Mouse (Mus musculus): ENCODE measurements around the gene Nav1.

Gene Nav1

DNA sequence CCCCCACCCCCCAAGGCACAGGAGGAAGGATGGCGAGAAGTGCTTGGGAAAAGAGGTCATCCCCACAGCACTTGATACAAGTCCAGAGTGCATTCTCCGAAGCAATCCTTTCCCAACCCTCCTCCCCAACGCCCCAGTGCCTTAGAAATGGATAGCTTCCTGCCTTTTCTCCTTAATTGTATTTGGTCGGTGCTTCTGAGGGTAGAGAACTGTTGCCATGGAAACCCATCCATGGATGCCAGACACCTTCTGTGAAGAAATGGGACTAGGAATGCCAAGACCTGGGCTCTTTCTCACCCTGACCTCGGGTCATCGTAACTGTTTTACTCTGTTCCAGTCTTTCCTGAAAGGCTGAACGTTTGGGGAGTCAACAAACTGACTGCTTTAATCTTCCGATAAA, 26.1 kb downstream of the Nav1 start:
- DNase-seq: no peak

DNA sequence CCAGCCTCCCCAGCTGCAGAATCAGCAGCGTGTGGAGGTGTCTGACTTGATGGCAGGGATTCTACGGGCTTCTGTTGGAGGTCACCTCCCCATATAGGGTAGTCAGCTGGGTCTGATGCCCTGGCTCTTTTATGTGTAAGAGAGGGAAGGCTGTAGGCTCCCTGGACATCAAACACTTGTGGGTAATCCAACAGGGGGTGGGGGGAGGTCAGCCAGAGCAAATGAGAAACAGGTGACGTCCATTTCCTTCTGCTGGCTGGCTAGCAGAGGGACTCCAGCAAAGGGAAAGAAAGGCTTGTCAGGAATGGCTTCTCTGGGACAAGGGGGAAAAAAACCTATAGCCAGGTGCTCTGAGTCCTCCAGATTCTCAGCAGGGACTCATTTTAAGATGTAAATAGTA, 28.0 kb downstream of the Nav1 start:
- DNase-seq: no peak

DNA sequence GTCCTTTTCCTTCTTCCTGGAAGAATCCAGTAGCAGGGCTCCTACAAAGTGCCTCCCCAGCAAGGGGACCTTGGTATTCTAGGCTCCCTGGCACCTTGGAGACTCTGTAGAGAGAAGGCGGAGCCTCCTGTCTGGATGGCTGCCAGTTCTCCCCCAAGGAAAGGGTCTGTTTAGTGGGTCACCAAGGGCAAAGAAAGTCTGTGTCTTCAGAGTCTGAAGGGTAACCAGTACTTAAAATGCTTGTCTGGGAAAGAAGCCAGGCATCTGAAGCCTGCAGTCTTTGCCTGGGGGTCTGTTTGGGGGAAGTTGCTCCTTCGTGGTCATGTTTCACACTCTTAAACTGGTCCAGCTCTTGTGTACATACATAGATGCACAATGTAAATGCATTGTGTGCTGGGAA, 29.3 kb downstream of the Nav1 start:
- no peak for DNase-seq

DNA sequence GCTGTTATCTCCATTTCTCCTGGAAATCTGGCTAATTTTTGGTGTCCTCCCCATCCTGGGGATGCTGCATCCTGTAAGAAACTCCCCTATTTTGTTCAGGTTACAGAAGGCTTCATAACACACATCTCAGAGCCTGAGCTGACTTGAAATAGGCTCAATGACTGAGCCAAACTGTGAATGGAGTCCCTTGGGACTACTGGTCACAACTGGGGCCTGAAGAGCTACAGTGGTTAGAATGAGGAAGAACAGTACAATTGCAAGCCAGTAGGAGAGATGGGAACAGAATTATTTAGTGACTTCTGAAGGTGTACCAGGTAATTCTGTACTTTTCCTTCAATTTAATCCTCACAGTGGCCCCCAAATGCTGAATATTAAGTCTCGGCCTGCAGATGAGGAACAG, 31.7 kb downstream of the Nav1 start:
- no peak for DNase-seq

DNA sequence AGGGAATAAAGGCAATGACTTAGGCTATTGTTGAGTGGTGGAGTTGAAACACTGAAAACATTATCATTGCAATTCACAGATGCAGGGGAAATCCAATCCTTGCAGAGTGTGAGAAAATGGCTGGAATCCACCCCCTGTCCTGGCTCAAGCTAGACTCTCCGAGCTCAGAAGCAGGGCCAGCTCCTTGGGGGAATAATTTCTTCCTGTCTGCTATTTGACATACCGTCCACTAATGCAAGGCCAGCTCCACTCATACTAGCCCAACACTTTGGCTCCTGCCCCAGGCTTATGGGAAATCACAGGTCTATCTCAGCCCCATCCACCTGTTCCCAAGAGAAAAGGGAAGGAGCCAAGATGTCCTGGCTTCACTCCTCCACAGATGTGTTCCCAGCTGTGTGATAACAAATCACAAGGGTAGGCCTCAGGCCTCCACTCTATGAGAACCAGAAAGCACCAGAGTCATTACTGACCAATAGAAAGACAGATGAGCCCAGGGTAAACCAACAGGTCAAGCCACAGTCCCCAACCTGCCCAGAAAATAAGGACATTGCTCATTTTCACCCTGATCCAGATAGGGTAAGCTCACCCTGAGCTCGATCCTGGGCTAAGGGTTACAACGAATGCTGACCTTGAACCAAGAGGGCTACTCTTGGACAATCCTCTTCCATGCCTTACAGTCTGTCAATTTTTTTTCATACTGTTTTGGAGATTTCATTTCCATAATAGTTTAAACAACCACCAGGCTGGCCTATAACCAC, 32.5 kb downstream of the Nav1 start:
- no peak for DNase-seq

DNA sequence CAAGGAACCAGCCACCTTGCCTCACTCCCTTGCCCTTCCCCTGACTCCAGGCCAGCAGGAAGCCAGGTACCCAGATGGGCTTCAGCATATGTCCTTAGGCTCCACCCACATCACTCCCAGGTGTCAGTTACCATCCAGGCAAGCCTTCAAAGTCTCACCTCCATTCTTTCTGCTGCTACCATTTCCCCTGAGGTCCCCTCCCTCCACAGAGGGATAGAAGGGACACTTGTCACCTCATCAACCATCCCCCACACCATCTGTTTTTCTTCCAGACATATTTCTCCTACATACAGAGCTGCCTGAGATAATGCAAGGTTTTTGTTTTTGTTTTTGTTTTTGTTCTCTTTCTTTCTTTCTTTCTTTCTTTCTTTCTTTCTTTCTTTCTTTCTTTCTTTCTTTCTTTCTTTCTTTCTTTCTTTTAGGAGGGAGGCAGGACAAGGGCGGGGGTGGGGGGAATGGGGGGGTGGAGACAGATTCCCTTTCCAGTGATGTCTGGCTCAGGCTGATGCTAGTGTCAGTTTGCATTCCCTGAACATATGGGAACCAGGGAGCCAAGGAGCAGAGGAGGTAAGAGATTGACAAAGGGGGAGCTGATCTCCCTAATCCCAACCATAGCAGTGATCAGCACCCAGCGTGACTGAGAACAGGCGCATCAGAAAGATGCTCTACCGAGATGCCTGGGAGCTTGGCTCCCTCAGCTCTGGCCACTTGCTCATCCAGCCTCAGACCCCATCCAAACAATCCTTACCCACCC, 34.8 kb downstream of the Nav1 start:
- DNase-seq: no peak

DNA sequence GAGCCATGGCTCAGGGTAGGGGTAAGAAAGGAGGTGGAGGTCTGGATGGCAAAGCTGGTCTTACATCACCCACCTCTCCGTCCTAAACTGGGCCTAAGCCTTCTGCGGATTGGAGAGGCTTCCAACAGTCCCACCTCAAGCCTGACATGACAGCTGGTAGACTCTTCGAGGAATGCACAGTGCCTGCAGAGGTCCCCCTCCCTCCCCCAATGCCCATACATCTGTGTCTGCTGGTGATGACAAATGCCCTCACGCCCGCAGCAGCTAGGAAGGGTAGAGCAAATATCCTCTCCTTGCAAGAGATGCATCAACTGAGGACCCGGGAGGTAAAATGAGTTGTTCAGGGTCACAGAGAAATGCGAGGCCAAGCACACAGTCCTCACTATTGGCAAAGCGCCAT, 39.0 kb downstream of the Nav1 start:
- DNase-seq: no peak

DNA sequence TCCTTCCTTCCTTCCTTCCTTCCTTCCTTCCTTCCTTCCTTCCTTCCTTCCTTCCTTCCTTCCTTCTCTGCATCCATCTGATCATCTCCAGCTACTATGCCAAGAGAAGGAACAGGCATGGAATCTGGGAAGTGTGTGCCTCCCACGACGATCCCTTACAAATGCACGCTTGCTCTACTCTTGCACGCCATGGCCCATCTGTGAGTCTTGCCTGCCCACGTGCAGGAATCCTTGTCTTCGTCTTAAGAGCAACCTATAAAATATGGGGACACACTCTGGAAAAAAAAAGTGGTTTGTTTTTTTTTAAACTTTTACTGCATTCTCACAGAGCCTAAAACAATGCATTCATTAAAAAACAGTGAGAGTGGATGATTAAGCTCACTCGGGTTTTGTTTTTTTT, 40.5 kb downstream of the Nav1 start:
- no peak for DNase-seq

DNA sequence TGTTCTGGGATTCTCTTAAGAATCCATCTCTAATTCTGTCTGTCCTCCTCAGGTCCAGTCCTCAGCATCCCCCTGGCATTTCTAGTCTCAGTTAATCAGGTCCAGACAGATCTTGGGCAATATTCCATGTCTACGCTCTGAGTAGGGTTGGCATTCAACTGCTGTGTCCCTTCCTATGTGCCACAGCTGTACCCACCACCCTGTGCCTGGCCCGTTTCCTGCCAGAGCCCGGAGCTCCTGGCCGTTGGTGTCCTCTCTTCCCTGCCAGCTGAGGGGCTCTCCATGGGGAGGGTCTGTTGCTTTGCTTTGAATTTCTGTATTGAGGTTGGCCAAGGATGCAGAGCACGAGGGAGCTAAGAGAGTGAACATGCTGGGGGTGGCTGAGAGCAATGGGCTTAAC, 41.3 kb downstream of the Nav1 start:
- no peak for DNase-seq

DNA sequence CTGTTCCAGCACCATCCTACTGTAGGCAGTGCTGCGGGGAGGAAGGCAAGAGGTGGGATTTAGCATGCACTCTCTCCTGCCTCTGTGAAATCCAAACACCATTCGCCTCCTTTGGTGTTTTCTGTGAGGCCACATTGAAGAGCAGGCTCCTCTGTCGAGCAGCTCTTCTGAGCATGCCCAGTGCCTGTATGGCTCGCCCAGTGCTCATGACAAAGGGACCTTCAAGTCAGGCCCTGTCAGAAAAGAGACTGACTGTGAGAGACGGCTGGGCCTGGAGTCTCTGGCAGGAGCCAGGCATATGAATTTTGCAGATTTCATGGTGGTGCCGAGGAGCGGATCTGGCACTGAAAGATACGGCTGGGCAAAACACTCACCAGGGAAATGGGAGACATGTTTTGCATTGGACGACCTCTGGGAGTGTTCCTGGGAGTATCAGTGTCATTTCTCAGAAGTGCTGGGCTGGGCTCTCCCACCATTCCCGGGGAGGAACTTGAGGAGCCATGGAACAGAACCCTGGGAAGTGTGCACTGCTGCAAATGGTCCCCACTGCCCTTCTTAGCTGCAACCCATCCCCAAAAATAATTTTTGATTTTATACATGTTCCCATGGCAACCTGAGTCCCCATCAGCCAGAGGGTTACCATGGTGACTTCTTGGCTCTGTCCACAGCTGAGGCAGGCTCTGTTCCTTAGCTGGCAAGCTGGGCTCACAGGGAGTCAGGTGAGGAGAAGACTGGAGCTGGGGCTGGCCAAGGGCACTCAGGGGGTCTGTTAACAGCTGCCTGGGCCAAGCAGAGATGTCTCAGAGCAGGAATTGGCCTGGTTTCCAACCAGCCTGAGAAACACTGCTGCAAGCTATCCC, 42.2 kb downstream of the Nav1 start:
- no peak for DNase-seq

DNA sequence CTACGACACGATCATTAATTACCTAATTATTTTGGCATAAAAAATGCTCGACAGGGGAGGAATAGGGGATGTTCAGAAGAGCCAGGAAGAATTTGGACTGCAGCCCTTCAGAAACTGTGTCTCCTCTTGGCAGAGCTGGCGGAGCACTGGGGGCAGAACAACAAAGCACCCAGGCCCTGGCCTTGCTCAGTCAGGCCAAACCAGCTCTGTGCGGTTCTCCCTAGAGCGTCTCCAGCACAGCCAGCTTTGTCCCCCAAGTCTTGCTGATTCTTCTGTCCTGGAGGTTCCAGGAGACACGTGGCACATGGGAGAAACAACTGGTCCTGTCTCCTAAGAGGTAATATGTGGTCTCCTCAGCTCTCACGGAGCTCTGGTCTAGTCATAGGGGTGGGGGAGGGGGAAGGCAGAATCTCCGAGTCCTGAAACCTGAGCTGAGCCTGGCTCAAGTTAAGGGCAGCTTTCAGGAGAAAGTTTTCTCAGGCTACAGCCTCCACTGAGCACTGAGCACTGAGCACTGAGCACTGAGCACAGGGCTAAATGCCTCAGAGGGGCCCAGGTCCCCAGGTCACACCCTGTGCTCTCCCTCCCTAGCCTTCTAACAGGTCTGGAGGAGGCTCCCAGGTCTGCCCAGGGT, 43.2 kb downstream of the Nav1 start:
- no peak for DNase-seq

DNA sequence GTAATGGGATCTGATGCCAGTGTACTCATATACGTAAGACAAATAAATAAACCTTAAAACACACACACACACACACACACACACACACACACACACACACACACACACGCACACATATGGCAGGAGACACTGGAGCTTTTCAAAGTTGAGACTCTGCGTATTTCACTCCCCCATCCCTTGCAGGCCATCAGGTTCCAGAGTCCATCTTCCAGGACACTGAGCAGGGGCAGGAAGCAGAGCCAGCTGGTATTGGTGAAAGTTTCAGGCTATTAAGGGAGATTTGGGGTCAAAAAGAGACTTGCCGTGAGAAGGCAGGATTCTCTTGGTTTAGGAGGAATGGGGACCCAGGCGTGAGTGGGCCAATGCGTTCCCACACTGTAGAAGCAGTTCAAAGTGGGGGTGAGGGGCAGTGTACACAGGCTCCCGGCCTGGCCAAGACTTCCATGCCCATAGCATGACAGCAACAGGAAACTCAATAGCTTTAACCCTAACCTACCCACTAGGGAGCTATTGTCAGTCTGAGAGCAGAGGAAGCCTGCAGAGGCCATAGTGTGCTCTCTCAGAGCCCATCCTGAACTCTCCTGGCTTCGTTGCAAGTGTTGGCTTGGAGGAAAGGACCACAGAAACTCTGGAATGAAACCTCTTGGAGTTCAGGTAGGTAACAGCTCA, 44.0 kb downstream of the Nav1 start:
- DNase-seq: no peak

DNA sequence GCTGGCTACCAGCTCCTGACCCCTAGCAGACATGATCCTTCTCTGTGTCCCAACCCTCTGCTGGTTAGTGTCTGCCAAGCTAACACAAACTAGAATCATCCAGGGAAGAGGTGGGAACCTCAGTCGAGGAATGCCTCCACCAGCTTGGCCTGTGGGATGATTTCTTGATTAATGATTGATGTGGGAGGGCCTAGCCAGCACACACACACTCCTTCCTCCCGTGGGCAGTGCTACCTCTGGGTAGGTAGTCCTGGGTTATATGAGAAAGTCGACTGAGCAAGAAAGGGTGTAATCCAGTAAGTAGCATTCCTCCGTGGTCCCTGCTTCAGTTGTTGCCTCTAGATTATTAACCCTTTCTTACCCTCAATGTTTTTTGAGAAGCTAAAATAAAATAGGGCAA, 45.0 kb downstream of the Nav1 start:
- no peak for DNase-seq

DNA sequence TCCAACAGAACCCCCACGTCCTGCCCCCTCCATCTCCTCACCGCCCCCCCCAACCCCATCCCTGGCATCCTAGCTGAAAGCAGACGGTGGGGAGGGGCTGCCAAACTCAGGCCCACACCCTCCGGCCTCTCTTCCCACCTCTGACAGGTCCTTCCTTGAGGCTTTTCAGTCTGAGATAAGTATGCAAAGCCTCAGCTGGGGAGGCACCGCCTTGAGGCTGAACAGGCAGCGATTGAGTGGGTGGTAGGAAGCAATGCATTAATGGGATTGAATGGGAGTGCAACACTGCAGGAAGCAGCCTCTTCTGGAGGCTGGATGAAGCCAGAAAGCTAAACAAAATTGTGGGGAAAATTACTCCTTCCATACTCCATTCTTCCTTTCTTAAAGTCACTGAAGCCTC, 45.8 kb downstream of the Nav1 start:
- no peak for DNase-seq

DNA sequence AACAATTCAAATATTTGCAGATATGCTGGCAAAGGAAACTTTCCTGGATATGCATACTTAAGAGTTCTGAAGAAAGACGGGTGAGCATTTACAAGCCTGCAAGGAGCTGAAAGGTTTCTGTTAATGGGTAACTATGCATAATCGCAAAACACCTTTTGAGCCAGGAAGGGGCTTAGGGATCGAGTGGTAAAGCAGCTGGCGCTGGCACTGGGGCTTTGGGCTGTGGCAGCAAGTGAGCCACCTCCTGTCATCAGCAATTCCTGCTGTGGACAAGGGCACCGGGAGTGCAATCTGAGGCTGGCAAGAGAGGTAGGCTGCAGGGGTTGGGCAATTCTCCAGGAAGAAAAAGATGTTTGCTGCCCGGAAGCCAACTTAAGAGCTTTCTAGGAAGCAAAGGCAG, 49.1 kb downstream of the Nav1 start:
- no peak for DNase-seq

DNA sequence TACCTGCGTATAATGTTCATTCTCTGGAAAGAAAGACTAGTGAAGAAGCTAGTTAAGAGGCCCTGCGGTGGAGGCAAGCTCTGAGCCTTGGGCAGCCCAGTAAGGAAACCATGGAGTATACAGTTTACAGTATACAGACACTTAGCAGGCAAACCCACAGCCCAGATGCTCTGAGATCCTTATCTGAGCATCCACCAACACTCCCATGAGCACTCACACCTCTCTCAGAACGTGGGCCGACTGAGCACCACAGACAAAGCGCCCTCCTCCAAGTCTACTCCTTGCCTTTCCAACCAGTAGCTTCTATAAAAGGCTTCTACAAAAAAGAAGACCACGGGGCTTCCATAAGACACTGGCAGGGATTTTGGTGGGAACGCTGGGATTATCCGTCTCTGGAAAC, 51.2 kb downstream of the Nav1 start:
- no peak for DNase-seq

DNA sequence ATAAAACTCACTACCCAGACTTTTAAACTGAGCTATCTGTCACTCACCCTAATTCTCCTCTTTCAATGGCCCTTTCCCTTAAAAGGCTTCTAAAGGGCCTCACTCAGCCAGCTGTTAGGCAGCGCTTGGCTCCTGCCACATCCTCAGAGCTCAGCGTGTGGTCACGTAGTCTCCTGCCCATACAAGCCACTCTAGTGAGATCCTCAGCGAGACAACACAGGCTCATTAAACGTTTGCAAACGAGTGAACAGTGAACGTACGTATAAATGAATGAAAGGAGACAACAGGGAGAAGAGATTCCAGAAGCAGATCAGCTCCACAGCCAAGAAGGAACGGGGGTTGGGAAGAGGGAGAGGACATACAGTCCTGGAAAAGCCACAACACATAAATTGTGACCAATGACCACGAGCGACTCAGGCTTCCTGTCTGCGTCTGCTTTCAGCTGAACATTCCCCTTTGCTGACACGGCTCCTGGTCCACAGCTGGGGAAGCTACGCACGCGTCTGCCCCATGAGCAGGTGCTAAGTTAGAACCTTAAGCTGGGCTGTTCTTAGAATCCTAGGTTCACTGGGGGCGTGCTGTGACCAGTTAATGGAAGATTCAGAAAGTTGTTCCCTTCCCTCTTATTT, 52.3 kb downstream of the Nav1 start:
- no peak for DNase-seq

DNA sequence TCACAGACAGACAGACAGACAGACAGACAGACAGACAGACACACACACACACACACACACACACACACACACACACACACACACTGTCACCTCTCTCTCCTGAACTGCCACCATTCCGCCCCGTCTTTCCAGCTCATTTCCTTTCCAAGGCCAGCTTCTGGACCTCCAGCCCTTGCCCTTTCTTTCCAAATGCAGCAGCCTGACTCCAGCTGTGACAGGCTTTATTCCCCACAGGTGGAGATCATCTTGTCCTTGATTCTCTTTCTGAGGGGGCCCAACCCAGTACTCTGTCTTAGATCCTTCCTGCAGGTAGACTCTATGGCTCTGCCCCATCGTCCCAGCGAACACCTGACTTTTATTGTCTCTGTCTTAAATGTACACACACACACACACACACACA, 53.5 kb downstream of the Nav1 start:
- DNase-seq: no peak

DNA sequence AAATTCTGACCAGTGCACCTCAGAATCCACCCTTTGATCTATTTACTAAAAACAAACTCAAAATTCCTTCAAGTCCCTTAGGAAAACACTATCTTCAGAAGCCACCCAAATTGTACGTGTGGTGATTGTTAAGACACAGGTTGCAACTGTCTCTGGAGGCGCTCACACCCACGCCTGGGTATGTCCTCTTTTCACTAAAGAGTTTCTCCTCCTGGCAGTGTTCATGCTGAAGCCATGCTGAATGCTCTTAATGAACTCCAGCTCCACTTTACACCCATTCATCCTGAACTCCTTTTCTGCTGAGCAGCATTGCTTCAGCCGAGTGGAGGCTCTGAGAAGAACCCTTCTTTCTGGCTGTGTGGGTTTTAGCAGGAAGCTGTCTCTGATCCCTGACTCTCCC, 53.9 kb downstream of the Nav1 start:
- no peak for DNase-seq

DNA sequence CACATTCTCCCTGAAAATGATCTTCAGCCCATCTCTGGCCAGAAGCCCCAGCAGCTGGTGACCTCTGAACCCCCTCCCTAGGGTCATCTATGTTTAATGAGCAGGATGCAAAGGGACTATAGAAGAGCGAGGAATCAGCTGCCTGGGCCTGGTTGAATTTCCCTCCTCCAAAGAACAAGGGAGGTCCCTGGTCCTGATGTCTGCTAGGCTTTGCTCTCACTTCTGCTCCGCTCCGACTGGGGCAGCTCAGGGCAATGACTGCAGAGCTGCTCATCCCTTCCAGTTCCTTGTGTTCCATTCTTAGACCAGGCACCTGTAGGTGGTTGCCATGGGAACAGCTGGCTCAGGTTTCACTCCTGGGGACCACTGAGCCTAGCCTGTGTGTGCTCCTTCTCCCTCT, 56.2 kb downstream of the Nav1 start:
- no peak for DNase-seq

DNA sequence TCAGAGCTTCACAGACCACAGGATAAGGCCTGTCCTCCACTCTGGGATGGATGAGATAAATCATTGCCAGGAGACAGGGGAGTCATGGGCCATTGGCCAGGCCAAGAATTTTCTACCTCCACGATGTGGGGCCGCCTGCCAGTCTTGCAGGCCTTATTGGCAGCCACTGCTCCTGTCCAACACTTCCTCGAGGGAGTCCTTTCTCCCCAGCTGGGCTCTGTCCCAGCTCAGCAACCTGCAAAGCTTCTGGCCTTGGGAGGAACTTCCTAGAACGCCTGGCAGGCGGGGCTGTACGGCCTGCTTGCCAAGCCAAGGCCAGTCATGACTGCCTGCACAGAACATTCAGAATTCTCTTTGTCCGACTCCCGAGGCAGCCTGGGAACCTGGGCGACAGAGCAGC, 58.3 kb downstream of the Nav1 start:
- DNase-seq: no peak

DNA sequence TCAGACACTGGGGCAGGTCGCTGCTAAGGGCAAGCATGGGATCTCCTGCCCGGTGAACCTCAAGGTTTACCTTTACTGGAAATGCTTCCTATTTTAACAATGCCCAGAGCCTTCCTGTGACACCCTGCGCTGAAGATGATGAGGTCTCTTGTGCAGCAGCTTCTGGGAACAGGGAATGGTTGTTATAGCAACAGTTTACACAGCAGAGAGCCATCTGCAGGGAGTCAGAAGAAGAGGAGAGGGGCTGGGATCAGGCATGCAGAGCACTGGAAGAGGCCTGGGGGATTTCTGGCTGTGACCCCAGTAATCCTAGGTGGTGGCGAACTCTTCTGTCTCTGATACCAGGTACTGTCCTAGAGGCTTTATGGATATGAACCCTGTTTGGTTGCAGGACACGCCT, 61.0 kb downstream of the Nav1 start:
- no peak for DNase-seq
